Mouse (Mus musculus): ENCODE results near the gene G0s2. TPM values are rescaled to one million over a fixed set of nuclear protein-coding genes. Genes with fewer than 3 reads are reported as not detected.

G0s2 gene
- polyA plus RNA-seq, 1 experiment from 2014 or later, result 27.4 TPM

- Histone ChIP-seq H3K4me3 (ENCODE audit: low read depth, low read length) (no peak overlapping the region), H3K4me2 (replicated peaks; ENCODE audit: low read depth) (no peak overlapping the region), H3K9me3 (ENCODE audit: control insufficient read depth, low read length) (no peaks in the 10 kb centered on the region), H3K27me3 (ENCODE audit: control insufficient read depth, insufficient read depth, low read length) (no peaks in the 10 kb centered on the region), H3K27ac (replicated peaks) (no peak overlapping the region), H3K9ac (ENCODE audit: low read length) (no peak overlapping the region), H3K4me1 (replicated peaks; ENCODE audit: control insufficient read depth, insufficient read depth) (no peaks in the 10 kb centered on the region), H3K36me3 (ENCODE audit: control insufficient read depth, insufficient read depth, low read length) (no peaks in the 10 kb centered on the region)
- WGBS, result 77% methylated on average over 7 of the region's 7 CpGs
- DNase-seq (ENCODE audit: low spot score) (no peak), ATAC-seq (ENCODE audit: low FRiP score, low TSS enrichment) (no peak)
- TF ChIP-seq CTCF (IDR thresholded peaks at IDR 0.05; ENCODE audit: low read depth) (no peak), EP300 (optimal IDR thresholded peaks at IDR 0.05) (no peak)
Observed at GRCm38 (mm10) chr1:193284228-193284779, 11.3 kb upstream of the G0s2 start.

GRCm38 (mm10) chr1:193281344-193281743 is 8.3 kb upstream of the G0s2 start:
- Histone ChIP-seq H3K36me3 (ENCODE audit: control insufficient read depth, insufficient read depth, low read length) (no peaks in the 10 kb centered on the region), H3K4me2 (replicated peaks; ENCODE audit: low read depth) (no peak overlapping the region), H3K4me1 (replicated peaks; ENCODE audit: control insufficient read depth, insufficient read depth) (no peaks in the 10 kb centered on the region), H3K9me3 (ENCODE audit: control insufficient read depth, low read length) (no peaks in the 10 kb centered on the region), H3K27ac (replicated peaks) (no peak overlapping the region), H3K27me3 (ENCODE audit: control insufficient read depth, insufficient read depth, low read length) (no peaks in the 10 kb centered on the region), H3K4me3 (ENCODE audit: low read depth, low read length) (no peak overlapping the region), H3K9ac (ENCODE audit: low read length) (no peak overlapping the region)
- ATAC-seq (ENCODE audit: low FRiP score, low TSS enrichment), result no peak
- WGBS, result 74% methylated on average over 2 of the region's 2 CpGs
- no peak for DNase-seq (ENCODE audit: low spot score)
- TF ChIP-seq CTCF (IDR thresholded peaks at IDR 0.05; ENCODE audit: low read depth) (no peak), EP300 (optimal IDR thresholded peaks at IDR 0.05) (no peak)

GRCm38 (mm10) chr1:193279492-193279891 is 6.5 kb upstream of the G0s2 start:
- H3K36me3 ChIP-seq (ENCODE audit: control insufficient read depth, insufficient read depth, low read length), result no peaks in the 10 kb centered on the region
- no peak overlapping the region for H3K27ac ChIP-seq (replicated peaks)
- no peak overlapping the region for H3K4me3 ChIP-seq (ENCODE audit: low read depth, low read length)
- no peaks in the 10 kb centered on the region for H3K4me1 ChIP-seq (replicated peaks; ENCODE audit: control insufficient read depth, insufficient read depth)
- ATAC-seq (ENCODE audit: low FRiP score, low TSS enrichment) (no peak), DNase-seq (ENCODE audit: low spot score) (no peak)
- H3K27me3 ChIP-seq (ENCODE audit: control insufficient read depth, insufficient read depth, low read length), result no peaks in the 10 kb centered on the region
- no peak overlapping the region for H3K4me2 ChIP-seq (replicated peaks; ENCODE audit: low read depth)
- H3K9me3 ChIP-seq (ENCODE audit: control insufficient read depth, low read length), result no peaks in the 10 kb centered on the region
- no peak overlapping the region for H3K9ac ChIP-seq (ENCODE audit: low read length)
- 78% methylated on average over 4 of the region's 4 CpGs for WGBS
- TF ChIP-seq EP300 (optimal IDR thresholded peaks at IDR 0.05) (no peak), CTCF (IDR thresholded peaks at IDR 0.05; ENCODE audit: low read depth) (no peak)

GRCm38 (mm10) chr1:193278414-193279045 is 5.5 kb upstream of the G0s2 start:
- TF ChIP-seq EP300 (optimal IDR thresholded peaks at IDR 0.05) (no peak), CTCF (IDR thresholded peaks at IDR 0.05; ENCODE audit: low read depth) (no peak)

GRCm38 (mm10) chr1:193274407-193275071 is 1.5 kb upstream of the G0s2 start:
- Histone ChIP-seq H3K27ac (replicated peaks) (no peak overlapping the region), H3K9me3 (ENCODE audit: control insufficient read depth, low read length) (no peaks in the 10 kb centered on the region), H3K4me1 (replicated peaks; ENCODE audit: control insufficient read depth, insufficient read depth) (0 out of 2 replicates have a peak, but pooled peaks cover 3% of the 10 kb centered on the region), H3K4me2 (replicated peaks; ENCODE audit: low read depth) (no peak overlapping the region), H3K36me3 (ENCODE audit: control insufficient read depth, insufficient read depth, low read length) (no peaks in the 10 kb centered on the region), H3K4me3 (ENCODE audit: low read depth, low read length) (no peak overlapping the region), H3K27me3 (ENCODE audit: control insufficient read depth, insufficient read depth, low read length) (no peaks in the 10 kb centered on the region), H3K9ac (ENCODE audit: low read length) (no peak overlapping the region)
- TF ChIP-seq CTCF (IDR thresholded peaks at IDR 0.05; ENCODE audit: low read depth), result no peak
- no peak for TF ChIP-seq EP300 (optimal IDR thresholded peaks at IDR 0.05)
- no peak for ATAC-seq (ENCODE audit: low FRiP score, low TSS enrichment)
- WGBS, result 72% methylated on average over 8 of the region's 8 CpGs
- DNase-seq (ENCODE audit: low spot score), result peak; percentile 26

More at GRCm38 (mm10) chr1:193278414-193279045, 5.5 kb upstream of the G0s2 start:
- no peak overlapping the region for H3K27ac ChIP-seq (replicated peaks)
- H3K27me3 ChIP-seq (ENCODE audit: control insufficient read depth, insufficient read depth, low read length), result no peaks in the 10 kb centered on the region
- ATAC-seq (ENCODE audit: low FRiP score, low TSS enrichment) (no peak), DNase-seq (ENCODE audit: low spot score) (no peak)
- 67% methylated on average over 6 of the region's 6 CpGs for WGBS
- no peaks in the 10 kb centered on the region for H3K4me1 ChIP-seq (replicated peaks; ENCODE audit: control insufficient read depth, insufficient read depth)
- H3K9me3 ChIP-seq (ENCODE audit: control insufficient read depth, low read length), result no peaks in the 10 kb centered on the region
- H3K36me3 ChIP-seq (ENCODE audit: control insufficient read depth, insufficient read depth, low read length), result no peaks in the 10 kb centered on the region
- H3K4me2 ChIP-seq (replicated peaks; ENCODE audit: low read depth), result no peak overlapping the region
- H3K9ac ChIP-seq (ENCODE audit: low read length), result no peak overlapping the region
- no peak overlapping the region for H3K4me3 ChIP-seq (ENCODE audit: low read depth, low read length)
